Mouse (Mus musculus) stomach, embryonic 15.5 days (tissue): ENCODE data around the gene Kifc1. TPM values are rescaled to one million over a fixed set of nuclear protein-coding genes. Genes with fewer than 3 reads are reported as not detected.

Experiments
- ATAC-seq: fragments of 200-750 bp; cut with Nextera tagmentation; 2 replicates; pipeline ENCODE4 v1.8.0; 2017; ENCODE audit warnings: low read depth, moderate number of reproducible peaks, moderate TSS enrichment; ENCODE audit not compliant: insufficient read depth, low FRiP score
- H3K27ac ChIP-seq: fragments of 300-500 bp; sonication (generic); 2 replicates; pipeline ENCODE4 v1.5.1; 2015; ENCODE audit warnings: mild to moderate bottlenecking, inconsistent platforms
- H3K27me3 ChIP-seq: fragments of 300-500 bp; sonication (generic); replicated peaks from 2 replicates; pipeline ENCODE4 v1.6.1; 2015; ENCODE audit warnings: inconsistent platforms
- H3K36me3 ChIP-seq: fragments of 300-500 bp; sonication (generic); 2 replicates; pipeline ENCODE4 v1.6.1; 2015; ENCODE audit warnings: inconsistent platforms
- H3K4me1 ChIP-seq: fragments of 300-500 bp; sonication (generic); 2 replicates; pipeline ENCODE4 v1.6.1; 2015; ENCODE audit warnings: inconsistent platforms
- H3K4me2 ChIP-seq: fragments of 300-500 bp; sonication (generic); 2 replicates; pipeline ENCODE4 v1.6.1; 2015; ENCODE audit warnings: mild to moderate bottlenecking, inconsistent platforms
- H3K4me3 ChIP-seq: fragments of 300-500 bp; sonication (generic); replicated peaks from 2 replicates; pipeline ENCODE4 v1.5.1; 2015; ENCODE audit warnings: inconsistent platforms
- H3K9ac ChIP-seq: fragments of 300-500 bp; sonication (generic); 2 replicates; pipeline ENCODE4 v1.6.1; 2015; ENCODE audit warnings: inconsistent platforms
- H3K9me3 ChIP-seq: fragments of 300-500 bp; sonication (generic); 2 replicates; pipeline ENCODE4 v1.6.1; 2016; ENCODE audit warnings: inconsistent platforms
- WGBS: fragments of 180-500 bp; shearing (Covaris S2); methylation state at CpG from one replicate; pipeline ENCODE4 v1.1.7; 2015; 5-methylcytosine and 5-hydroxymethylcytosine counted together
- polyA plus RNA-seq: library from polyadenylated mRNA; unstranded; fragments of >200 nt; fragmentation: Nextera tagmentation; extraction: Ambion mirVana; gene quantifications from 2 replicates; pipeline ENCODE4 v1.2.1, GENCODE M21; 2015

Gene Kifc1
- polyA plus RNA-seq, 1 experiment from 2014 or later: 7.7 TPM

GRCm38 (mm10) chr17:33865330-33866030 is 25.0 kb downstream of the Kifc1 start:
- no peak for ATAC-seq
- no peak overlapping the region for H3K4me2 ChIP-seq

GRCm38 (mm10) chr17:33857816-33858215 is 32.6 kb downstream of the Kifc1 start:
- WGBS: 82% methylated on average over 4 of the region's 4 CpGs
- ATAC-seq: no peak
- Histone ChIP-seq H3K36me3 (no peaks in the 10 kb centered on the region), H3K27ac (no peak overlapping the region), H3K9ac (no peak overlapping the region), H3K4me2 (no peak overlapping the region), H3K4me3 (no peak overlapping the region), H3K4me1 (no peaks in the 10 kb centered on the region), H3K27me3 (no peaks in the 10 kb centered on the region), H3K9me3 (no peaks in the 10 kb centered on the region)

More at GRCm38 (mm10) chr17:33865330-33866030, 25.0 kb downstream of the Kifc1 start:
- no peaks in the 10 kb centered on the region for H3K27me3 ChIP-seq
- no peaks in the 10 kb centered on the region for H3K4me1 ChIP-seq
- 36% methylated on average over 8 of the region's 9 CpGs for WGBS
- H3K4me3 ChIP-seq: no peak overlapping the region
- H3K9me3 ChIP-seq: no peaks in the 10 kb centered on the region
- no peak overlapping the region for H3K27ac ChIP-seq
- no peaks in the 10 kb centered on the region for H3K36me3 ChIP-seq
- no peak overlapping the region for H3K9ac ChIP-seq

- H3K36me3 ChIP-seq: 0 out of 2 replicates have a peak, but pooled peaks cover 5% of the 10 kb centered on the region
- 43% methylated on average over 1 of the region's 1 CpGs for WGBS
- 0 out of 2 replicates have a peak, but pooled peaks have one; percentile 53 for ATAC-seq
- no peak overlapping the region for H3K4me3 ChIP-seq
- no peak overlapping the region for H3K27ac ChIP-seq
- no peaks in the 10 kb centered on the region for H3K9me3 ChIP-seq
- H3K4me2 ChIP-seq: no peak overlapping the region
- H3K9ac ChIP-seq: no peak overlapping the region
- H3K27me3 ChIP-seq: no peaks in the 10 kb centered on the region
- H3K4me1 ChIP-seq: no peaks in the 10 kb centered on the region
These were observed 39.1 kb downstream of the Kifc1 start for GRCm38 (mm10) chr17:33851331-33851730.

- Histone ChIP-seq H3K4me2 (no peak overlapping the region), H3K4me3 (no peak overlapping the region), H3K4me1 (peaks cover 9% of the 10 kb centered on the region; the same call in 1 of the 2 replicates), H3K27me3 (no peaks in the 10 kb centered on the region), H3K27ac (no peak overlapping the region), H3K9me3 (no peaks in the 10 kb centered on the region), H3K9ac (no peak overlapping the region), H3K36me3 (0 out of 2 replicates have a peak, but pooled peaks cover 5% of the 10 kb centered on the region)
- 88% methylated on average over 8 of the region's 8 CpGs for WGBS
- ATAC-seq: no peak
These were observed 42.3 kb downstream of the Kifc1 start for GRCm38 (mm10) chr17:33848139-33848538.

- 79% methylated on average over 1 of the region's 1 CpGs for WGBS
- no peak for ATAC-seq
- peak overlapping the region; percentile 14; the same call in 1 of the 2 replicates for H3K4me2 ChIP-seq
- no peak overlapping the region for H3K27ac ChIP-seq
- H3K36me3 ChIP-seq: 0 out of 2 replicates have a peak, but pooled peaks cover 5% of the 10 kb centered on the region
- H3K4me3 ChIP-seq: no peak overlapping the region
- H3K9ac ChIP-seq: no peak overlapping the region
- H3K27me3 ChIP-seq: no peaks in the 10 kb centered on the region
- H3K9me3 ChIP-seq: no peaks in the 10 kb centered on the region
- H3K4me1 ChIP-seq: peaks cover 9% of the 10 kb centered on the region; the same call in 1 of the 2 replicates
These were observed 46.3 kb downstream of the Kifc1 start for GRCm38 (mm10) chr17:33844196-33844595.

- under 1% methylated on average over 45 of the region's 45 CpGs for WGBS
- H3K4me2 ChIP-seq: peak within 1 kb of the TSS; percentile 83
- peak; percentile 89 for ATAC-seq
- H3K4me3 ChIP-seq: peak within 1 kb of the TSS; percentile 90
- peaks cover 9% of the 10 kb centered on the region; the same call in 1 of the 2 replicates for H3K4me1 ChIP-seq
- no peaks in the 10 kb centered on the region for H3K9me3 ChIP-seq
- peak within 1 kb of the TSS; percentile 67 for H3K27ac ChIP-seq
- H3K36me3 ChIP-seq: peaks cover 6% of the 10 kb centered on the region
- peak within 1 kb of the TSS; percentile 35; the same call in 1 of the 2 replicates for H3K9ac ChIP-seq
- no peaks in the 10 kb centered on the region for H3K27me3 ChIP-seq
These were observed 47.3 kb downstream of the Kifc1 start, which contains the start of gene Cd320 for GRCm38 (mm10) chr17:33842966-33843795. TSS of gene Cd320 (plus strand) at chr17:33843091.

GRCm38 (mm10) chr17:33829561-33829960 is 60.9 kb downstream of the Kifc1 start:
- peaks cover 34% of the 10 kb centered on the region for H3K36me3 ChIP-seq

GRCm38 (mm10) chr17:33828892-33829291 is 61.6 kb downstream of the Kifc1 start:
- 0 out of 2 replicates have a peak overlapping the region, but pooled peaks have one; percentile 23 for H3K27ac ChIP-seq
- H3K4me3 ChIP-seq: no peak overlapping the region
- peak; percentile 33; the same call in 1 of the 2 replicates for ATAC-seq
- 51% methylated on average over 2 of the region's 2 CpGs for WGBS
- no peaks in the 10 kb centered on the region for H3K9me3 ChIP-seq
- no peak overlapping the region for H3K4me2 ChIP-seq
- H3K4me1 ChIP-seq: peaks cover 9% of the 10 kb centered on the region
- peaks cover 34% of the 10 kb centered on the region for H3K36me3 ChIP-seq
- H3K27me3 ChIP-seq: no peaks in the 10 kb centered on the region
- H3K9ac ChIP-seq: no peak overlapping the region

More at GRCm38 (mm10) chr17:33829561-33829960, 60.9 kb downstream of the Kifc1 start:
- Histone ChIP-seq H3K9me3 (no peaks in the 10 kb centered on the region), H3K9ac (no peak overlapping the region), H3K4me2 (no peak overlapping the region), H3K4me3 (no peak overlapping the region), H3K27me3 (no peaks in the 10 kb centered on the region), H3K27ac (0 out of 2 replicates have a peak overlapping the region, but pooled peaks have one; percentile 23), H3K4me1 (peaks cover 9% of the 10 kb centered on the region)
- no peak for ATAC-seq
- 91% methylated on average over 10 of the region's 10 CpGs for WGBS

- ATAC-seq: no peak
- Histone ChIP-seq H3K9ac (no peak overlapping the region), H3K27ac (no peak overlapping the region), H3K36me3 (peaks cover 33% of the 10 kb centered on the region), H3K4me3 (no peak overlapping the region), H3K9me3 (no peaks in the 10 kb centered on the region), H3K27me3 (no peaks in the 10 kb centered on the region), H3K4me1 (peaks cover 27% of the 10 kb centered on the region), H3K4me2 (no peak overlapping the region)
- under 1% methylated on average over 3 of the region's 3 CpGs for WGBS
These were observed 63.6 kb downstream of the Kifc1 start for GRCm38 (mm10) chr17:33826850-33827249.
